ENCODE assay signal across 11 mouse cellular contexts in the genomic region with DNA sequence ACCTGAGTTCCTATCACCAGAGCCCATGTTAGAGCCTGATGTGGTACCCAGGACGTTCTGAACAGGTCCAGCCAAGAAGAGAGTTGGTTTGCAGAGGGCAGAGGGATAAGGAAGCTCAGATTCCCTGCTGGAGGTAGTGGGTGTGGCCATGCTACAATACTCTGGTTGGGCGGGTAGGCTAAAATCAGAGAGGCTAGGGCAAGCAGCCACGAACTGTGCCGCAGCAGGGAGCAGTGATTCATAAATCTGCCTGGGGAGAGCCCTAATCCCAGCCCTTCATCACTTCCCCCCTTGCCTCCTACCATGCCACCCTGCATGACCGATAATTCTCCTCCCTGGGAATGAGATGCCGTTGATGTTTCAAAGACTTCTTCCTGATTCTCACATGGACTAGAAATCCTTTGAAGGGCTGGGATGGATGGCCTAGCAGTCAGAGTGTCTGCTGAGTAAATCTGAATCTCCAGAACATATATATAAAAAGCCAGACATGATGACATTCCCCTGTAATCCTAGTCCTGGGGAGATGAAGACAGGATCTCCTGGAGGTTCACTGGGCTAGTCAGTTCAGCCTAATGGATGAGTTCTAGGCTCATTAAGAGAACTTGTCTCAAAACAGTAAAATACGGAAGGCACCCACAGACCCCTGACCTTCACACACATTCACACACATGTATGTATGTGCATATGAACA. TPM values are rescaled to one million over a fixed set of nuclear protein-coding genes. Genes with fewer than 3 reads are reported as not detected.
DNase-seq lines count a peak whose midpoint lies in the region; ATAC-seq and TF ChIP-seq lines count a peak whose summit lies in the region.
"Had no signal": no experiment of that assay in that cellular context is flagged by ENCODE, and none has a peak within 500 bp of the region (broad histone marks: within the 10 kb centered on the region; RNA-seq: fewer than 3 reads in every experiment).

No protein-coding gene starts in this region.

- no peak for TF ChIP-seq CTCF in lung, postnatal 0 days (IDR thresholded peaks at IDR 0.05)

- H3K27me3 ChIP-seq in embryonic facial prominence, embryonic 14.5 days (replicated peaks; ENCODE audit: control insufficient read depth, insufficient read depth, low read length) = no peaks in the 10 kb centered on the region
- peaks cover 3% of the 10 kb centered on the region for H3K27me3 ChIP-seq in embryonic facial prominence, embryonic 10.5 days (replicated peaks; ENCODE audit: low read depth, poor library complexity, severe bottlenecking)
- no peaks in the 10 kb centered on the region for H3K27me3 ChIP-seq in lung, postnatal 0 days (replicated peaks; ENCODE audit: insufficient read depth, low read length)

- no peaks in the 10 kb centered on the region for H3K36me3 ChIP-seq in embryonic facial prominence, embryonic 14.5 days (ENCODE audit: control insufficient read depth, insufficient read depth, low read length)
- H3K36me3 ChIP-seq in embryonic facial prominence, embryonic 10.5 days (replicated peaks) = no peaks in the 10 kb centered on the region
- no peaks in the 10 kb centered on the region for H3K36me3 ChIP-seq in lung, postnatal 0 days (ENCODE audit: insufficient read depth, low read length)

- no peak for TF ChIP-seq EP300 in lung, postnatal 0 days (IDR thresholded peaks at IDR 0.05)

- H3K9ac ChIP-seq in embryonic facial prominence, embryonic 14.5 days (ENCODE audit: low read depth, low read length) = no peak overlapping the region
- no peak overlapping the region for H3K9ac ChIP-seq in lung, postnatal 0 days (replicated peaks; ENCODE audit: low read depth)

- WGBS in embryonic facial prominence, embryonic 14.5 days = 37% methylated on average over 7 of the region's 7 CpGs
- 45% methylated on average over 7 of the region's 7 CpGs for WGBS in embryonic facial prominence, embryonic 10.5 days
- WGBS in lung, postnatal 0 days = 29% methylated on average over 7 of the region's 7 CpGs

- H3K9me3 ChIP-seq in embryonic facial prominence, embryonic 14.5 days (ENCODE audit: control insufficient read depth, low read length) = no peaks in the 10 kb centered on the region
- no peaks in the 10 kb centered on the region for H3K9me3 ChIP-seq in embryonic facial prominence, embryonic 10.5 days
- H3K9me3 ChIP-seq in lung, postnatal 0 days (ENCODE audit: low read length) = no peaks in the 10 kb centered on the region

- no peak overlapping the region for H3K4me3 ChIP-seq in embryonic facial prominence, embryonic 14.5 days (ENCODE audit: low read depth, low read length)
- H3K4me3 ChIP-seq in embryonic facial prominence, embryonic 10.5 days = no peak overlapping the region
- H3K4me3 ChIP-seq in lung, postnatal 0 days (ENCODE audit: low read depth, low read length) = no peak overlapping the region

- intact Hi-C loops in gastrocnemius, postnatal 14 days (cut with DNase I; ENCODE audit: low total_unique reads) = no loop called here

- no peak for ATAC-seq in embryonic facial prominence, embryonic 14.5 days (ENCODE audit: low read depth)
- ATAC-seq in lung, postnatal 0 days = no peak
- ATAC-seq: intestine, embryonic 16.5 days had no signal

- no peak overlapping the region for H3K4me2 ChIP-seq in embryonic facial prominence, embryonic 14.5 days (ENCODE audit: low read depth, low read length)
- H3K4me2 ChIP-seq in lung, postnatal 0 days (replicated peaks; ENCODE audit: low read depth, low read length) = no peak overlapping the region

- H3K27ac ChIP-seq in embryonic facial prominence, embryonic 14.5 days (replicated peaks; ENCODE audit: low read depth, low read length) = no peak overlapping the region
- no peak overlapping the region for H3K27ac ChIP-seq in embryonic facial prominence, embryonic 10.5 days (replicated peaks)
- no peak overlapping the region for H3K27ac ChIP-seq in lung, postnatal 0 days (ENCODE audit: low read length)

- peaks cover 27% of the 10 kb centered on the region for H3K4me1 ChIP-seq in embryonic facial prominence, embryonic 14.5 days (ENCODE audit: control insufficient read depth, insufficient read depth, low read length)
- H3K4me1 ChIP-seq in embryonic facial prominence, embryonic 10.5 days = peaks cover 36% of the 10 kb centered on the region
- H3K4me1 ChIP-seq in lung, postnatal 0 days (ENCODE audit: insufficient read depth, low read depth, low read length) = peaks cover 5% of the 10 kb centered on the region; the same call in 1 of the 2 replicates

- peak; percentile 44 for DNase-seq in embryonic facial prominence, embryonic 14.5 days (ENCODE audit: low spot score)
- no peak for DNase-seq in embryonic facial prominence, embryonic 10.5 days (ENCODE audit: low spot score)
- peak; percentile 56 for DNase-seq in lung, postnatal 10 days
- DNase-seq in lung, postnatal 0 days (ENCODE audit: low spot score) = no peak
- DNase-seq in ZHBTc4 (ENCODE audit: low read depth, low spot score) = peak; percentile 43
- peak; percentile 69 for DNase-seq in gastrocnemius, postnatal 14 days
- DNase-seq in left cerebral cortex, adult 18-20 months (ENCODE audit: low spot score in 2 of 2) = no peak
- no peak for DNase-seq in thymus, postnatal 0 days (ENCODE audit: low spot score)
- DNase-seq: layer of hippocampus, adult 9-11 months; thymus, adult 18-20 months had no signal

RNA-seq across cellular contexts. Expression of gene Tarbp1, which starts 57.6 kb away (rescaled TPM):
- 3.2 and 3.5 TPM in 2 replicates for polyA plus RNA-seq in embryonic facial prominence, embryonic 14.5 days (2014; fragmentation: Nextera tagmentation; extraction: Ambion mirVana)
- 2.7 and 2.8 TPM in 2 replicates for polyA plus RNA-seq in embryonic facial prominence, embryonic 10.5 days (2016; fragmentation: Nextera tagmentation; extraction: Ambion mirVana)
- 1.1 and 1.2 TPM in 2 replicates for polyA plus RNA-seq in lung, postnatal 0 days (2015; fragmentation: Nextera tagmentation; extraction: Ambion mirVana)
- total RNA-seq in gastrocnemius, postnatal 14 days (2021) = 1 to 10 TPM; 4.9 to 5.6 TPM
- 1 to 10 TPM; 4.1 to 4.5 TPM for total RNA-seq in left cerebral cortex, adult 18-20 months (2021)
- 3.0 and 3.1 TPM in 2 replicates for polyA plus RNA-seq in thymus, postnatal 0 days (2015; fragmentation: Nextera tagmentation; extraction: Ambion mirVana)

Comparison
In these comparisons a context has a peak if more than half of its experiments do, and no peak if none do; other contexts are left out.
1. DNase-seq: peak in embryonic facial prominence, embryonic 14.5 days (single experiment), lung, postnatal 10 days (single experiment), ZHBTc4 (single experiment) and gastrocnemius, postnatal 14 days (single experiment); none in embryonic facial prominence, embryonic 10.5 days (single experiment), lung, postnatal 0 days (single experiment), left cerebral cortex, adult 18-20 months (0 of 2) and thymus, postnatal 0 days (single experiment).